Mouse (Mus musculus) hindbrain, embryonic 15.5 days (tissue): ENCODE results near the gene Pank1. TPM values are rescaled to one million over a fixed set of nuclear protein-coding genes. Genes with fewer than 3 reads are reported as not detected.

Experiments
- ATAC-seq: fragments of 200-750 bp; cut with Nextera tagmentation; 2 replicates; pipeline ENCODE4 v1.8.0; 2017; ENCODE audit warnings: low read depth, moderate number of reproducible peaks, moderate TSS enrichment; ENCODE audit not compliant: low FRiP score
- H3K27ac ChIP-seq: fragments of 300-500 bp; sonication (generic); replicated peaks from 2 replicates; pipeline ENCODE4 v1.5.1; 2015; ENCODE audit warnings: mild to moderate bottlenecking, inconsistent platforms
- H3K27me3 ChIP-seq: fragments of 300-500 bp; sonication (generic); 2 replicates; pipeline ENCODE4 v1.6.1; 2015; ENCODE audit warnings: control low read depth, inconsistent platforms
- H3K36me3 ChIP-seq: fragments of 300-500 bp; sonication (generic); 2 replicates; pipeline ENCODE4 v1.6.1; 2015; ENCODE audit warnings: control low read depth, inconsistent platforms
- H3K4me1 ChIP-seq: fragments of 300-500 bp; sonication (generic); replicated peaks from 2 replicates; pipeline ENCODE4 v1.6.1; 2015; ENCODE audit warnings: control low read depth, inconsistent platforms
- H3K4me2 ChIP-seq: fragments of 300-500 bp; sonication (generic); 2 replicates; pipeline ENCODE4 v1.6.1; 2015; ENCODE audit warnings: moderate library complexity, mild to moderate bottlenecking, inconsistent platforms
- H3K4me3 ChIP-seq: fragments of 300-500 bp; sonication (generic); 2 replicates; pipeline ENCODE4 v1.5.1; 2015; ENCODE audit warnings: mild to moderate bottlenecking, inconsistent platforms
- H3K9ac ChIP-seq: fragments of 300-500 bp; sonication (generic); 2 replicates; pipeline ENCODE4 v1.6.1; 2015; ENCODE audit warnings: inconsistent platforms
- H3K9me3 ChIP-seq: fragments of 300-500 bp; sonication (generic); 2 replicates; pipeline ENCODE4 v1.6.1; 2016; ENCODE audit warnings: control low read depth, inconsistent platforms
- WGBS: fragments of 180-500 bp; shearing (Covaris S2); methylation state at CpG from one replicate; pipeline ENCODE4 v1.1.7; 2015; 5-methylcytosine and 5-hydroxymethylcytosine counted together
- polyA plus RNA-seq: library from polyadenylated mRNA; unstranded; fragments of >200 nt; fragmentation: Nextera tagmentation; extraction: Ambion mirVana; gene quantifications from 2 replicates; pipeline ENCODE4 v1.2.1, GENCODE M21; 2015

The Pank1 gene
- polyA plus RNA-seq, 1 experiment from 2014 or later = 10.3 TPM

DNA sequence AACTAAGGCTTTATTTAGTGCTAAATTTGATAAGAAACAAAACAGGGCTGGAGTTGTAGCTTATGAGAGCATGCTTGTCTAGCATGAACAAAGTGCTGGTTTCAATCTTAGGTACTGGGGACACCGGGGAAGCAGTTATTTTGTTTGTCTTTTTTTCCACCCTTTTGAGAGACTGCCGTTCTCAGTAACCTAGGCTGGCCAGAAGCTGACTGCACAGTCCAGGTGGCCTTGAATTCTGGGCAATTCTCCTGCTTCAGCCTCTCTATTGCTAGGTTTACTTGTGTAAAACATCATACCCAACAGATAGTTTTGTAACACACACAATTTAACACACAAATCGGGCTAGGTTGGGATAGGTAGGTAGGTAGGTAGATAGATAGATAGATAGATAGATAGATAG lies 9.9 kb downstream of the Pank1 start:
- no peak for ATAC-seq
- no peak overlapping the region for H3K9ac ChIP-seq
- no peaks in the 10 kb centered on the region for H3K9me3 ChIP-seq
- 89% methylated on average over 3 of the region's 3 CpGs for WGBS
- H3K4me2 ChIP-seq = no peak overlapping the region
- H3K27me3 ChIP-seq = no peaks in the 10 kb centered on the region
- no peaks in the 10 kb centered on the region for H3K36me3 ChIP-seq
- no peaks in the 10 kb centered on the region for H3K4me1 ChIP-seq
- no peak overlapping the region for H3K27ac ChIP-seq
- no peak overlapping the region for H3K4me3 ChIP-seq

DNA sequence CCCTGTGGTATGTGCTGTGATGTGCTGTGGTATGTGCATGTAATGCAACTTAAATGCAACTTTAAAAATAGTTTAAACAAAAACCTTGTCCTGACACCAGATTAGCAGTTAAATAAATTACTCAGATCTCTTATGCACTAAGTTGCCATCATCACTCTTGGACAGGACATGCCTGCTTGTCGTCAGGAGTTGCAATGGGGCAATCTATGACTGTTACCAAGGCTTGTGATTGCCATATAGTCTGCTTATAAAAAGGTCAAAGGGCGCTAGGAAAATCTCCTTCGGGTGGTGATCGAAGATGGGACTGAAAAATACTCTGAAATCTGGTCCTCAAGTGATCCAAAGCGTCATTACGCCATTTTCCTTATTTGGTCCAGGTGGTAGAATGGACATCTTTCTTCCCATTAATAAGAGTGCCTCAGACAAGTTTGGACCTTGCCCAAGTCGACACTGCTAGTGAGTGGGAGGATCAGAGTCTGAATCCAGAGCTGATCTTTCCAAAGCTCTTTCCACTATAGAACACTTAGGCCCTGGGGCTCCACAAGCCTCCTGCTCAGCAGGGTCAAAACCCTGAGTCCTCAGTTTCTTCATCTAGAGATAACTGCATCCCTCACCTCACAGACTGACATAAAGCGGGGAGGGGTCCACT lies 11.0 kb downstream of the Pank1 start:
- H3K4me1 ChIP-seq = no peaks in the 10 kb centered on the region
- no peak overlapping the region for H3K27ac ChIP-seq
- 95% methylated on average over 8 of the region's 8 CpGs for WGBS
- no peak overlapping the region for H3K9ac ChIP-seq
- ATAC-seq = no peak
- no peaks in the 10 kb centered on the region for H3K9me3 ChIP-seq
- H3K4me2 ChIP-seq = no peak overlapping the region
- H3K4me3 ChIP-seq = no peak overlapping the region
- no peaks in the 10 kb centered on the region for H3K27me3 ChIP-seq
- no peaks in the 10 kb centered on the region for H3K36me3 ChIP-seq

DNA sequence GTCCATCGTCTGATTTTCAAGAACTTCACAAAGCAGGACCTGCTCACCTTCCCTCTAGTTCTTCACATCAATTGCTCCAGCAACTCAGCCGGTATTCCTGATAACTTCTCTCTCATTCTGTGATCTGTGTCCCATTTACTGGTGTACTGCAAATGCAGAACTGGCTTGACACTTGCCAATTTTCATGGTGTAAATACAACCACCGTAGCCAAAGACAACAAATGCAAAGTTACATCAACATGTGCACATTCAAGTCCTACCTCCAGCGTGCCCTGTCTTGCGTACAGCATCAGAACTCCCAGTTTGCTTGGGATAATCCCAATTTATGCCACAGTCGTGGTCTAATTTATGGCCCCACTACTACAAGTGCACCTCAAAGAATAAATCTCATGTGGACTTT lies 15.5 kb downstream of the Pank1 start:
- Histone ChIP-seq H3K9ac (no peak overlapping the region), H3K27me3 (no peaks in the 10 kb centered on the region), H3K9me3 (no peaks in the 10 kb centered on the region), H3K36me3 (no peaks in the 10 kb centered on the region), H3K4me3 (no peak overlapping the region), H3K4me1 (0 out of 2 replicates have a peak, but pooled peaks cover 3% of the 10 kb centered on the region), H3K27ac (no peak overlapping the region), H3K4me2 (no peak overlapping the region)
- ATAC-seq = no peak
- 94% methylated on average over 6 of the region's 6 CpGs for WGBS

DNA sequence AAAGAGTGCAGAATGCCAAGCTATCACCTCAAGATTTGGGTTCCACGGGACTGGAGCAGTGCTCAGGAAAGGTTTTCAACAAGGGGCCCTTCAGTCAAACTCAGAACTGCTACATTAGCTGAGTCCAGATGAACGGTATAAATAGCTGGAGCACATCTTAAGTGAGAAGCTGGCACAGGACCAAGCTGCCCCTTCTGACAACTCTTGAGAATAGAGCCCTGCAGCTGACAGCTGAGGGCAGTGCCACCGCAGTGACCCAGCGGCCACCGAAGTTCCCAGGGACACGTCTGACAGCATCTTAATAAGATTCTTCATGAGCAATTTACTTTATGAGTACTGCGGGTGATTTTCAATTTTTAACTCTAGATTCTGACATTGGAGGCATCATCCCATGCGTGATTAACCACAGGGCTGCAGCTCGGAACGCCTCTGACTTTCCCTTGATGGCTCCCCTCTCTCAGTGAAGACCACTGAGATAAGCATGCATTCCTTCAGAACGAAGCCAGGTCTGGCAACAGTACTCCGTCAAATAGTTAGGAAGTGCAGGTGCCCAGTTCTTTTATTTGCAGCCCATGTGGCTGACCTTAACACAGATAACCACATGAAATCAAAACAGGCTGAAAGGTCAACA lies 23.1 kb downstream of the Pank1 start:
- WGBS = 56% methylated on average over 12 of the region's 12 CpGs
- Histone ChIP-seq H3K4me2 (no peak overlapping the region), H3K9ac (no peak overlapping the region), H3K27ac (no peak overlapping the region), H3K4me3 (no peak overlapping the region), H3K27me3 (no peaks in the 10 kb centered on the region), H3K36me3 (no peaks in the 10 kb centered on the region), H3K4me1 (peaks cover 11% of the 10 kb centered on the region), H3K9me3 (no peaks in the 10 kb centered on the region)
- ATAC-seq = 0 out of 2 replicates have a peak, but pooled peaks have one; percentile 54

DNA sequence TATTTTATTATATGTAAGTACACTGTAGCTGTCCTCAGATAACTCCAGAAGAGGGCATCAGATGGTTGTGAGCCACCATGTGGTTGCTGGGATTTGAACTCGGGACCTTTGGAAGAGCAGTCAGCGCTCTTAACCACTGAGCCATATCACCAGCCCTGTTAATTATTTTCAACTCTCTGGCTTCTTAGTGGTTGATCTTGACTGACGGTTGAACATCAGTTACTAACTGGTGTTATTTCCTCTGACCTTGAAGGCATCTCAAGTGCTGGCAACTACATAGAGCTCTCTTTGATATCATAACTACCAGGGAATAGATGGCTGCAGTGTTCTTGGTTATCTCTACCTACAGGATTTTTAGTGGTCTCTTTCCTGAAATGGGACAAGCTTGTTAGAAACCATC lies 28.1 kb downstream of the Pank1 start:
- no peak overlapping the region for H3K4me3 ChIP-seq
- WGBS = 97% methylated on average over 3 of the region's 3 CpGs
- no peaks in the 10 kb centered on the region for H3K27me3 ChIP-seq
- no peaks in the 10 kb centered on the region for H3K36me3 ChIP-seq
- no peak overlapping the region for H3K27ac ChIP-seq
- H3K4me2 ChIP-seq = no peak overlapping the region
- no peak overlapping the region for H3K9ac ChIP-seq
- no peaks in the 10 kb centered on the region for H3K9me3 ChIP-seq
- no peak for ATAC-seq
- peaks cover 6% of the 10 kb centered on the region for H3K4me1 ChIP-seq

DNA sequence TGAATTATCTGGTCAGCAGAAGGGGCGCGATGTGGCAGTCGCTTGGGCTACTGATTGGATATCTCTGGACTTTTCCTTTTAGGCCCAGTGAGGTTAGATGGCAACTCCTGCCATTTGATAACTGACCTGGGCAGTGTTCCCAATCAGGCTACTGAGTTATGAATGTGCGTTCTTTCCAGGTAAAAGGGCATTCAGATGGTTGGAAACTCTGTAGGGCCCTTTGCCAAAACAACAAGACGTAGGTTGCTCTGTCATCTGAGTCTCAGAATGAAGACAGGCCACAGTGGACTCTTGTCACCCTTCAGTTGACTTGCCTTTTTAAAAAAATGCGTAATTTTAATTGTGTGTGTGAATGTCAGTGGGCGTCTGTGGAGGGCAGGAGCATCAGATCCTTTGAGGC lies 29.8 kb downstream of the Pank1 start:
- ATAC-seq = no peak
- no peak overlapping the region for H3K4me3 ChIP-seq
- no peaks in the 10 kb centered on the region for H3K9me3 ChIP-seq
- no peak overlapping the region for H3K4me2 ChIP-seq
- H3K9ac ChIP-seq = no peak overlapping the region
- no peak overlapping the region for H3K27ac ChIP-seq
- H3K4me1 ChIP-seq = no peaks in the 10 kb centered on the region
- WGBS = 95% methylated on average over 7 of the region's 7 CpGs
- no peaks in the 10 kb centered on the region for H3K36me3 ChIP-seq
- H3K27me3 ChIP-seq = no peaks in the 10 kb centered on the region

DNA sequence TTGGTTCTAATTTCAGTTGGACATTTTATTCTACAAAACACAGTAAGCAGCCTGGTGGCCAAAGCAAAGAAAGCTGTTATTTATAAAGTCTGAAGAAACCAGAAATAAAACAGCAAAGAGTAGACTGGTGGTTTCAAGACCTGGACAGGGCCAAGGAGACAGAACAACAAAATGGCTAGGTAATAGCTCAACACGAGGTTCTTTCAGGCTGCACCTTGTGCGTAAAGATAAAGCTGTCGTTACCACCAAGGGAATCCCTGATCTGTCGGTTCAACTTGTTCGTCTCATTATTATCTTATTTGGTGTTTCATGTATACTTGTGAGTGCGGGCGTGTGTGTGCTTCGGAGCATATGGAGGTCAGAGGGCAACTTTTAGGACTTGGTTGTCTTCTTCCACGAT lies 31.1 kb downstream of the Pank1 start:
- Histone ChIP-seq H3K36me3 (no peaks in the 10 kb centered on the region), H3K27ac (no peak overlapping the region), H3K27me3 (no peaks in the 10 kb centered on the region), H3K4me2 (no peak overlapping the region), H3K9me3 (no peaks in the 10 kb centered on the region), H3K4me1 (no peaks in the 10 kb centered on the region), H3K9ac (no peak overlapping the region), H3K4me3 (no peak overlapping the region)
- WGBS = 92% methylated on average over 9 of the region's 9 CpGs
- no peak for ATAC-seq

DNA sequence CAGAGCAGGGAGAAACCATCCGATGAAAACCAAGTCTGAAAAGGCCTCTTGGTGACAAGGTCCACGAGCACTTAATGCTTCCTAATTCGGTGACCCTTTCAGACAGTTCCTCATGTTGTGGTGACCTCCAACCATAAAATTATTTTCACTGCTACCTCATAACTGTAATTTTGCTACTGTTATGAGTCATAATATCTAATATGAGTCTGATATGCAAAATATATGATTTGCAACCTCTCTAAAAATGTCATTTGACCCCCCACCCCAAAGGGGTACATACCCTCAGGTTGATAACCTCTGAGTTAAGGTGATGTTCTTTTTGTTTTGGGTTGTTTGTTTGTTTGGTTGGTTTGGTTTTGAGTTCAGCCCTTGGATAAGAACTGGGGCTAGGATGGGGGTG lies 32.2 kb downstream of the Pank1 start:
- H3K27me3 ChIP-seq = no peaks in the 10 kb centered on the region
- 0 out of 2 replicates have a peak, but pooled peaks cover 4% of the 10 kb centered on the region for H3K4me1 ChIP-seq
- no peak overlapping the region for H3K4me2 ChIP-seq
- H3K9me3 ChIP-seq = no peaks in the 10 kb centered on the region
- 92% methylated on average over 3 of the region's 3 CpGs for WGBS
- no peak overlapping the region for H3K4me3 ChIP-seq
- no peaks in the 10 kb centered on the region for H3K36me3 ChIP-seq
- no peak for ATAC-seq
- no peak overlapping the region for H3K27ac ChIP-seq
- H3K9ac ChIP-seq = no peak overlapping the region

DNA sequence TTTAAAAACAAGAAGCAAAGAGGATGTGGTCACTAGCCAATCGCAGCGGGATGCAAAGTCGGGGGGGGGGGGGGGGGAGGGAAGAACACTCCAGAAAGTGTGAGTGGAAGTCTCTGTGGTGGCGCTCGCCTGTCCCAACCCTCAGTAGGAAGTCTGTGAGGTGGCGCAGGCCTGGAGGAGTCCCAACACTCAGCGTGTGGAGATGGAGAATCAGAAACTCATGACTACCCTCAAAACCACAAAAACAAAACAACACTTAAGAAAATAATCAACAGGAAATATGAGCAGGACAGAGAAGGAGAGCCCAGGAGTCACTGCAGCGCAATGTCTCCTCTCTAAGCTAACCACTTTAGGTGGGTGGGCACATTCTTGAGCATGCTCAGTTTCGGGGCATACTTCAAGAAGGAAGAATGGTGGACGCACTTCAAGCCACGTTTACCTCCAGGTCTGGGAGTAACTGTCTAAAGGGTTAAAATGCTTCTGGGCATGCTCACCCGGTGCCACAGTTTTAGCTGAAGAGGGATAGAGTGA lies 32.7 kb downstream of the Pank1 start:
- no peaks in the 10 kb centered on the region for H3K27me3 ChIP-seq
- no peaks in the 10 kb centered on the region for H3K36me3 ChIP-seq
- no peaks in the 10 kb centered on the region for H3K9me3 ChIP-seq
- WGBS = 63% methylated on average over 12 of the region's 12 CpGs
- H3K4me1 ChIP-seq = 0 out of 2 replicates have a peak, but pooled peaks cover 6% of the 10 kb centered on the region
- no peak for ATAC-seq
- no peak overlapping the region for H3K4me2 ChIP-seq
- H3K9ac ChIP-seq = no peak overlapping the region
- H3K27ac ChIP-seq = no peak overlapping the region
- H3K4me3 ChIP-seq = no peak overlapping the region

DNA sequence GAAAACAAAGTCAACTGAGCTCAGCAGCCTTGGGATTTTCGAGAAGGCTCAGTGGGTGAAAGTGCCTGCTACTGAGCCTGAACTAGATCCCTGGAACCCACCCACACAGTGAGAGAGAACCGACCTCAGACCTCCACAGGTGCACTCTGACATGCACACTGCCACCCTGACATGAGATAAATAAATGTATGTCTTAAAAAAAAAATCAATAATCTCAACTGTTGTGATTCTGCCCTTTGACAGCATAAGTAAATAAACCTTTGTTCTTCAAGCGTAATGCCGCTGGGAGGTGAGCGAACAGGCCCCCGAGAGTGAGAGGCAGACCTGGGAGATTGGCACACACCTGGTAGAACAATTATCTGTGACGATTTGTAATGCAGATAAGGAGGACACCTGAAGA lies 33.2 kb downstream of the Pank1 start:
- H3K27me3 ChIP-seq = no peaks in the 10 kb centered on the region
- 0 out of 2 replicates have a peak, but pooled peaks cover 6% of the 10 kb centered on the region for H3K4me1 ChIP-seq
- no peaks in the 10 kb centered on the region for H3K36me3 ChIP-seq
- ATAC-seq = no peak
- no peak overlapping the region for H3K4me3 ChIP-seq
- no peaks in the 10 kb centered on the region for H3K9me3 ChIP-seq
- WGBS = 68% methylated on average over 7 of the region's 7 CpGs
- H3K4me2 ChIP-seq = no peak overlapping the region
- H3K9ac ChIP-seq = no peak overlapping the region
- no peak overlapping the region for H3K27ac ChIP-seq

DNA sequence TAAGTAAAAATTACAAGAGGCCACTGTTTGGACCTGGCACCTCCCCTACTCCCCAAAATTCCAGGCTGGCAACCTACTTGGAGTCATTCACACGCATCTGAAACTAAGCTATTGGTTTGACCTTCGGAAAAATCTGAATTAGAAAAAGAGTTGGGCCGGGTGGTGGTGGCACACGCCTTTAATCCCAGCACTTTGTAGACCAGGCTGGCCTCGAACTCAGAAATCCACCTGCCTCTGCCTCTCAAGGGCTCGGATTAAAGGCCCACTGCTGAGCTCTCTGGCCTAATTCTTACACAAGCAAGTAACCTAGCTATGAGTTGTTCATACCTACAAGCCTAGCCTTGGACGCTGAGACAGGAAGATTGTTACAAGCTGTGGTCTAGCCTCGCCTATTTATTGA lies 33.9 kb downstream of the Pank1 start:
- Histone ChIP-seq H3K9ac (no peak overlapping the region), H3K4me1 (0 out of 2 replicates have a peak, but pooled peaks cover 6% of the 10 kb centered on the region), H3K36me3 (peaks cover 3% of the 10 kb centered on the region; the same call in 1 of the 2 replicates), H3K27me3 (no peaks in the 10 kb centered on the region), H3K27ac (no peak overlapping the region), H3K9me3 (no peaks in the 10 kb centered on the region), H3K4me3 (no peak overlapping the region), H3K4me2 (no peak overlapping the region)
- WGBS = 96% methylated on average over 8 of the region's 8 CpGs
- ATAC-seq = no peak

DNA sequence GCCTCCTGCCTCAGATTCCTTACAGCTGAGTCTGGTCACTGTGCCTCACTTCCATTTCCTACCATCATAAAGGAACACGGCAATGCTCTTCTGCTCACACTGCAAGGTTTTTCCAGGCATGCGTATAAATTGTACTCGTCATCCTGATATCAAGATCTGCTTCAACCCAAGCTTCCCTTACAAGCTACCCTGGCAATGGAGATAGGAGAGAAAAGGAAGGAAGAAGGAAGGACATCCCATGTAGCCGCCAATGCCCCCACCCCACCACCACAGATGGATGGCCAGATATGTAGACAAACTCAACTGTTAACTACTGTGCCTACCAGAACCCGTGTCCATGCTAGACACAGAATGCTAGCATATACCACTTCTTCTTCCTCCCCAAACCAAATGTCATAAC lies 34.5 kb downstream of the Pank1 start:
- H3K4me1 ChIP-seq = 0 out of 2 replicates have a peak, but pooled peaks cover 6% of the 10 kb centered on the region
- H3K4me2 ChIP-seq = no peak overlapping the region
- H3K27me3 ChIP-seq = no peaks in the 10 kb centered on the region
- no peak overlapping the region for H3K4me3 ChIP-seq
- H3K36me3 ChIP-seq = peaks cover 6% of the 10 kb centered on the region; the same call in 1 of the 2 replicates
- no peak overlapping the region for H3K27ac ChIP-seq
- WGBS = 92% methylated on average over 5 of the region's 5 CpGs
- H3K9ac ChIP-seq = no peak overlapping the region
- no peak for ATAC-seq
- no peaks in the 10 kb centered on the region for H3K9me3 ChIP-seq
